Mouse (Mus musculus) neural tube, embryonic 12.5 days (tissue): ENCODE measurements around the gene Smlr1. TPM values are rescaled to one million over a fixed set of nuclear protein-coding genes. Genes with fewer than 3 reads are reported as not detected.

Source experiments
- ATAC-seq: fragments of 200-750 bp; cut with Nextera tagmentation; 2 replicates; pipeline ENCODE4 v1.8.0; 2017; ENCODE audit warnings: low read depth, mild to moderate bottlenecking, moderate TSS enrichment, moderate library complexity; ENCODE audit not compliant: low FRiP score
- H3K27ac ChIP-seq: fragments of 300-500 bp; sonication (generic); 2 replicates; pipeline ENCODE4 v1.5.1; 2016
- H3K27me3 ChIP-seq: fragments of 300-500 bp; sonication (generic); replicated peaks from 2 replicates; pipeline ENCODE4 v1.6.1; 2016; ENCODE audit warnings: mild to moderate bottlenecking
- H3K36me3 ChIP-seq: fragments of 300-500 bp; sonication (generic); 2 replicates; pipeline ENCODE4 v1.6.1; 2016; ENCODE audit warnings: mild to moderate bottlenecking
- H3K4me1 ChIP-seq: fragments of 300-500 bp; sonication (generic); 2 replicates; pipeline ENCODE4 v1.6.1; 2016
- H3K4me2 ChIP-seq: fragments of 300-500 bp; sonication (generic); replicated peaks from 2 replicates; pipeline ENCODE4 v1.6.1; 2016; ENCODE audit warnings: mild to moderate bottlenecking
- H3K4me3 ChIP-seq: fragments of 300-500 bp; sonication (generic); 2 replicates; pipeline ENCODE4 v1.5.1; 2016
- H3K9ac ChIP-seq: fragments of 300-500 bp; sonication (generic); 2 replicates; pipeline ENCODE4 v1.6.1; 2016; ENCODE audit warnings: mild to moderate bottlenecking
- H3K9me3 ChIP-seq: fragments of 300-500 bp; sonication (generic); 2 replicates; pipeline ENCODE4 v1.6.1; 2016; ENCODE audit warnings: mild to moderate bottlenecking
- WGBS: fragments of 180-500 bp; shearing (Covaris S2); methylation state at CpG from one replicate; pipeline ENCODE4 v1.1.7; 2016; 5-methylcytosine and 5-hydroxymethylcytosine counted together
- polyA plus RNA-seq: library from polyadenylated mRNA; unstranded; fragments of >200 nt; fragmentation: Nextera tagmentation; extraction: Ambion mirVana; gene quantifications from 2 replicates; pipeline ENCODE4 v1.2.1, GENCODE M21; 2016

Smlr1 gene
- polyA plus RNA-seq = not detected in 2 replicates

- H3K9ac ChIP-seq = no peak within 1 kb of the TSS
- no peak for ATAC-seq
- no peaks in the 10 kb centered on the region for H3K27me3 ChIP-seq
- H3K4me2 ChIP-seq = no peak within 1 kb of the TSS
- no peaks in the 10 kb centered on the region for H3K4me1 ChIP-seq
- H3K9me3 ChIP-seq = no peaks in the 10 kb centered on the region
- no peaks in the 10 kb centered on the region for H3K36me3 ChIP-seq
- WGBS = 94% methylated on average over 10 of the region's 10 CpGs
- H3K4me3 ChIP-seq = no peak within 1 kb of the TSS
- H3K27ac ChIP-seq = no peak within 1 kb of the TSS
Measured at GRCm38 (mm10) chr10:25535891-25536331, at the start of gene Smlr1. Gene Smlr1, minus strand, starts transcription at chr10:25536267.

GRCm38 (mm10) chr10:25584899-25585298 lies 48.8 kb upstream of the Smlr1 start:
- Histone ChIP-seq H3K4me3 (no peak overlapping the region), H3K36me3 (no peaks in the 10 kb centered on the region), H3K27ac (no peak overlapping the region), H3K4me2 (no peak overlapping the region), H3K4me1 (no peaks in the 10 kb centered on the region), H3K9me3 (no peaks in the 10 kb centered on the region), H3K9ac (no peak overlapping the region), H3K27me3 (no peaks in the 10 kb centered on the region)
- ATAC-seq = no peak
- WGBS = 93% methylated on average over 6 of the region's 6 CpGs

GRCm38 (mm10) chr10:25580066-25580465 lies 44.0 kb upstream of the Smlr1 start:
- no peak overlapping the region for H3K4me3 ChIP-seq
- 84% methylated on average over 2 of the region's 2 CpGs for WGBS
- H3K27me3 ChIP-seq = no peaks in the 10 kb centered on the region
- H3K9me3 ChIP-seq = no peaks in the 10 kb centered on the region
- ATAC-seq = no peak
- no peak overlapping the region for H3K27ac ChIP-seq
- H3K36me3 ChIP-seq = no peaks in the 10 kb centered on the region
- H3K4me2 ChIP-seq = no peak overlapping the region
- H3K9ac ChIP-seq = no peak overlapping the region
- no peaks in the 10 kb centered on the region for H3K4me1 ChIP-seq

DNA sequence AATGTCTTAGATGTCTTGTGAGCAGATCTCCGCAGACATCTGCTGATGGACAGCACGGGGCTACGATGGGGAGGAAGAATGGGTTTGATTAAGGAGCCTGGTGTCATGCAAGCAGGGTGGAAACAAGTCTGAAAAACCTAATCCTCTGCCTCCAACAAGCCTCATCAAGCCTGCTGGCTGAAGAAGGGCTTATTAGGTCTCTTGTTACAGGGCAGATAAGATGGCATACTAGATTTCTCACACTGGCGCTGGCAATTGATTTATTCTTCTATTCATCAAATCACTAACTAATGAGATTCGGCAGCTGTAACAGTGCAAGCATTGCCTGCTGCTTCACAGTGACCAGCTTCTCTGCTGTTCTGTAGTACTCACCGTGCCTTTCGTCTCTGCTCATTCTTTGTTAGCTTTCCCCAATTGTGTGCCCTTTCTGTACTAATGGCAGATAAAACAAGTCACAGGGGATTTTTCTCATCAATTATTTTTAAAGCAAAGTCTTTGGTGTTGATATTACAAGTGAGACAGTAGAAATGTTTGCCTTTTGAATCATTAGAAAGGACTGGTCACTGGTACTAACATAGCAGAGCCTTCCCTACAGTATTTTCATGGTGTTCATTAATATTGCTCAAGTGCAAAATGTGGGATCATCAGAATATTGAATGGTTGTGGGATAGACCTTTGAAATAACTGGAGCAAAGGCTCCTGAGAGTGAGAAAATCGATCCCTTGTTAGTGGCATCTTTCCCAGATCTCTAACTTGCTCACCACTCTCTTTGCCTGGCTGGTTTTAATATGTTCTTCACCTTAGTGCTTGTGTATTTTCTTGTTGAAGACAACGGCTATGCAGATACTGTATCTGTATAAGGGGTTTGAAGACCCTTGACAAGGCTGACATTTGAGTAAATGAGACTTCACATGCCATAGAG lies 35.5 kb upstream of the Smlr1 start:
- Histone ChIP-seq H3K27ac (no peak overlapping the region), H3K4me2 (0 out of 2 replicates have a peak overlapping the region, but pooled peaks have one; percentile 23), H3K27me3 (no peaks in the 10 kb centered on the region), H3K4me1 (peaks cover 3% of the 10 kb centered on the region; the same call in 1 of the 2 replicates), H3K36me3 (no peaks in the 10 kb centered on the region), H3K9ac (no peak overlapping the region), H3K9me3 (no peaks in the 10 kb centered on the region), H3K4me3 (no peak overlapping the region)
- 0 out of 2 replicates have a peak, but pooled peaks have one; percentile 65 for ATAC-seq
- 51% methylated on average over 9 of the region's 9 CpGs for WGBS

DNA sequence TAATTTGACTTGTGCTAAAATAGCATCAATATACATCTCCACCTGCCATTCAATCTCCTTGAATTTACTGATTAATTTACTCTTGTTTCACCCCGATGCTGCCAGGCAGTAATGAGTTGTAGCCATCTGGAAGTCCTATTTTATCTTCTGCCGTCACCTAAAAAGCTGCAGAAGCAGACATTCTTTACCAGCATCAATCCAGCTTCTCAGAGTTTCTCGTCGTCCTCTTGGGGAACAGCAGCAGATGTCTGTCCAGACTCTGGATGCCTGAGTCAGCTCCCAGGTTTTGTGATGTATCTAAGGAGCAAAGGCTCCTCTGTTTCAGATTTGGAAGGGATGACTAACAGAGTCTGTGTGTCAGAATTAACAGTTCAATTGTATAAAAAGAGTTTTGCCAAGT lies 16.9 kb upstream of the Smlr1 start:
- no peaks in the 10 kb centered on the region for H3K36me3 ChIP-seq
- no peak overlapping the region for H3K4me2 ChIP-seq
- H3K4me1 ChIP-seq = no peaks in the 10 kb centered on the region
- H3K9ac ChIP-seq = no peak overlapping the region
- no peak for ATAC-seq
- no peak overlapping the region for H3K27ac ChIP-seq
- H3K27me3 ChIP-seq = no peaks in the 10 kb centered on the region
- no peaks in the 10 kb centered on the region for H3K9me3 ChIP-seq
- H3K4me3 ChIP-seq = no peak overlapping the region
- WGBS = 52% methylated on average over 4 of the region's 4 CpGs

GRCm38 (mm10) chr10:25541097-25541496 lies 5.0 kb upstream of the Smlr1 start:
- Histone ChIP-seq H3K27me3 (no peaks in the 10 kb centered on the region), H3K36me3 (no peaks in the 10 kb centered on the region), H3K27ac (no peak overlapping the region), H3K4me1 (no peaks in the 10 kb centered on the region), H3K9ac (no peak overlapping the region), H3K4me3 (no peak overlapping the region), H3K9me3 (no peaks in the 10 kb centered on the region), H3K4me2 (no peak overlapping the region)
- ATAC-seq = no peak
- 97% methylated on average over 3 of the region's 3 CpGs for WGBS

DNA sequence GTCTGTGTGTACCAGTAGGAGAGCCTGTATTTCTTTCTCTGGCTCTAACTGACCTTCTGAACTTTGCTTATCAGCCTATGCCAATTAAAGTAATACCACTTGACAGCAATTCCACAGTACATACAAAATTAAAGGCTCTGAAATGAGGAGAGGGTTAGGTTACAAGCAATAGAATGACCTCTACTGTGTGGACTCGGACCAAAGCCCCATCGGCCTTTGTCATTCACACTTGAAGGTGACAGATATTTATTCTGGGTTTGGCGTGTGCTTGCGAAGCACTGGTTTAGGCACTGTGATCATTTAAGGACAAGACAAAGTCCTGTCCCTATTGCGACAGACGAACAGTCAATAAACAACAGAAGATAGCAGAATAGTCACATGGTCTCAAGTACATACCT lies 3.7 kb upstream of the Smlr1 start:
- Histone ChIP-seq H3K27me3 (no peaks in the 10 kb centered on the region), H3K4me2 (no peak overlapping the region), H3K9me3 (no peaks in the 10 kb centered on the region), H3K4me3 (no peak overlapping the region), H3K27ac (no peak overlapping the region), H3K9ac (no peak overlapping the region), H3K36me3 (no peaks in the 10 kb centered on the region), H3K4me1 (no peaks in the 10 kb centered on the region)
- no peak for ATAC-seq
- WGBS = 89% methylated on average over 6 of the region's 6 CpGs

- Histone ChIP-seq H3K4me3 (no peak overlapping the region), H3K27me3 (no peaks in the 10 kb centered on the region), H3K27ac (no peak overlapping the region), H3K4me1 (no peaks in the 10 kb centered on the region), H3K9me3 (no peaks in the 10 kb centered on the region), H3K9ac (no peak overlapping the region), H3K36me3 (no peaks in the 10 kb centered on the region), H3K4me2 (no peak overlapping the region)
- WGBS = 88% methylated on average over 4 of the region's 4 CpGs
- ATAC-seq = no peak
Measured at GRCm38 (mm10) chr10:25539146-25539770, 3.2 kb upstream of the Smlr1 start.

DNA sequence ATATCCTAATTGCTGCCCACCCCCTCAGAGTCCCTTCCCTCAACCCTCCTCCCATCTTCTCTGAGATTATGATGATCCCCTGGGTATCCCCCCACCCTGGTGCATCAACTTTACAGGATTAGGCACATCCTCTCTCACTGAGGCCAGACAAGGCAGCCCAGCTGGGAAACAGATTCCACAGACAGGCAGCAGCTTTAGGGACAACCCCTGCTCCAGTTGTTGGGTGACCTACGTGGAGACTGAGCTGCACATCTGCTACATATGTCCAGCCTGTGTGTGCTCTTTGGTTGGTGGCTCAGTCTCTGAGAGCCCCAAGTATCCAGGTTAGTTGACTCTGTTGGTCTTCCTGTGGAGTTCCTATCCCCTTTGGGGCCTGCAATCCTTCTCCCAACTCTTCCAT lies 2.7 kb upstream of the Smlr1 start:
- Histone ChIP-seq H3K9me3 (no peaks in the 10 kb centered on the region), H3K4me1 (no peaks in the 10 kb centered on the region), H3K27ac (no peak overlapping the region), H3K4me2 (no peak overlapping the region), H3K4me3 (no peak overlapping the region), H3K9ac (no peak overlapping the region), H3K27me3 (no peaks in the 10 kb centered on the region), H3K36me3 (no peaks in the 10 kb centered on the region)
- ATAC-seq = no peak
- 81% methylated on average over 1 of the region's 1 CpGs for WGBS

DNA sequence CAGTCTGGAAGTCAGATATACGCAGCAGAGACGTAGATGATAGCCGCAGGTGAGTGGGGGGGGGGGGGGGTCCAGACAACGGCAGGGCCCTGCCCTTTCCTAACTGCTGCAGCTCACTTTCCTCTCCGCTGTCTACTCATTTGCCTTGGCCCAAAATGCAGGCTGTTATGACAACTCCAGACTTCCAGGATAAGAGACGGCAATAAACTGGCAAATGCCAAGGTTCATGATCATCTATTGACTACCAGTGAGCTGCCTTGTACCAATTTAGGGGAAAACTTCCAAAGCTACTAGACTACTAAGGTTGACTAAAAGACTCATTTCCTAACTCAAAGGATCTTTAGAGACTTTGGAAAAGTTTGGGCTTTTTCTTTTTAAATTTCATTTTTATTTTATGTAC lies 554 bp upstream of the Smlr1 start:
- no peak overlapping the region for H3K4me2 ChIP-seq
- no peaks in the 10 kb centered on the region for H3K27me3 ChIP-seq
- H3K9me3 ChIP-seq = no peaks in the 10 kb centered on the region
- no peak for ATAC-seq
- H3K36me3 ChIP-seq = no peaks in the 10 kb centered on the region
- WGBS = 89% methylated on average over 6 of the region's 6 CpGs
- H3K27ac ChIP-seq = no peak overlapping the region
- no peak overlapping the region for H3K4me3 ChIP-seq
- no peak overlapping the region for H3K9ac ChIP-seq
- H3K4me1 ChIP-seq = no peaks in the 10 kb centered on the region

GRCm38 (mm10) chr10:25534467-25534866 lies 1.6 kb downstream of the Smlr1 start:
- Histone ChIP-seq H3K4me1 (no peaks in the 10 kb centered on the region), H3K27ac (no peak overlapping the region), H3K9ac (no peak overlapping the region), H3K4me3 (no peak overlapping the region), H3K36me3 (no peaks in the 10 kb centered on the region), H3K4me2 (no peak overlapping the region), H3K9me3 (no peaks in the 10 kb centered on the region), H3K27me3 (no peaks in the 10 kb centered on the region)
- no peak for ATAC-seq
- WGBS = 92% methylated on average over 5 of the region's 5 CpGs

- Histone ChIP-seq H3K27me3 (no peaks in the 10 kb centered on the region), H3K4me3 (no peak overlapping the region), H3K4me1 (no peaks in the 10 kb centered on the region), H3K9ac (no peak overlapping the region), H3K4me2 (no peak overlapping the region), H3K9me3 (no peaks in the 10 kb centered on the region), H3K36me3 (no peaks in the 10 kb centered on the region), H3K27ac (no peak overlapping the region)
- no peak for ATAC-seq
- 83% methylated on average over 9 of the region's 9 CpGs for WGBS
Measured at GRCm38 (mm10) chr10:25533513-25534246, 2.4 kb downstream of the Smlr1 start.
